Mouse (Mus musculus) G1E (cell line): ENCODE measurements around the gene Lrrc4c.

ENCODE experiments used
- CTCF ChIP-seq: IDR thresholded peaks from 2 replicates; pipeline ENCODE4 v1.5.1; 2012; ENCODE audit warnings: low read depth, low read length, inconsistent platforms, mixed read lengths
- GATA1 ChIP-seq: IDR thresholded peaks from 2 replicates; pipeline ENCODE4 v1.6.1; 2012; ENCODE audit warnings: borderline replicate concordance, low read length, inconsistent platforms, mixed read lengths
- GATA2 ChIP-seq: IDR thresholded peaks from 2 replicates; pipeline ENCODE4 v1.6.1; 2012; ENCODE audit warnings: low read depth, low read length, inconsistent platforms, borderline replicate concordance
- POLR2AphosphoS5 ChIP-seq: IDR thresholded peaks from 2 replicates; pipeline ENCODE4 v1.6.1; 2012; ENCODE audit warnings: low read depth, low read length, inconsistent platforms; ENCODE audit not compliant: insufficient replicate concordance
- TAL1 ChIP-seq: conservative IDR thresholded peaks from 2 replicates; pipeline ENCODE4 v1.6.1; 2012; ENCODE audit warnings: low read depth, low read length, inconsistent platforms, mixed read lengths

- no peak for TF ChIP-seq GATA2
- TF ChIP-seq CTCF = no peak
- no peak for TF ChIP-seq GATA1
- no peak for TF ChIP-seq TAL1
- no peak for TF ChIP-seq POLR2AphosphoS5
These were observed 1291.5 kb downstream of the Lrrc4c start for GRCm38 (mm10) chr2:97609436-97609835.
